Mouse (Mus musculus): ENCODE measurements at regions not wholly inside any gene's neighbourhood (a gene's known extent, or its start where the extent isn't known, plus 50 kb on each side); places are given as distances from the start of the nearest gene placed in this dataset.

GRCm38 (mm10) chr17:55367464-55368207, 77.5 kb upstream of the St6gal2 start:
- Histone ChIP-seq H3K36me3 (ENCODE audit: insufficient read depth, low read length) (no peaks in the 10 kb centered on the region), H3K27me3 (ENCODE audit: insufficient read depth, low read length) (no peaks in the 10 kb centered on the region), H3K4me1 (replicated peaks; ENCODE audit: low read depth, low read length) (no peaks in the 10 kb centered on the region), H3K4me3 (replicated peaks; ENCODE audit: low read length) (no peak overlapping the region), H3K9me3 (ENCODE audit: low read length) (no peaks in the 10 kb centered on the region)
- TF ChIP-seq CTCF (conservative IDR thresholded peaks at IDR 0.05; ENCODE audit: low read length) (no peak), NANOG (IDR thresholded peaks at IDR 0.05; ENCODE audit: borderline replicate concordance, low read length) (no peak), POU5F1 (IDR thresholded peaks at IDR 0.05; ENCODE audit: borderline replicate concordance, low read length) (no peak)
